Mouse (Mus musculus) olfactory bulb, adult 2 months (tissue): ENCODE results near the gene Mrps24.

ENCODE experiments used
- CTCF ChIP-seq: fragments of 200-500 bp; IDR thresholded peaks from 2 replicates; pipeline ENCODE4 v1.5.1; 2012; ENCODE audit warnings: low read depth, mild to moderate bottlenecking, low read length, moderate library complexity; ENCODE audit not compliant: insufficient read depth
- POLR2A ChIP-seq: fragments of 200-500 bp; IDR thresholded peaks from 2 replicates; pipeline ENCODE4 v1.6.1; 2012; ENCODE audit warnings: mild to moderate bottlenecking, low read depth, low read length, moderate library complexity; ENCODE audit not compliant: insufficient read depth

DNA sequence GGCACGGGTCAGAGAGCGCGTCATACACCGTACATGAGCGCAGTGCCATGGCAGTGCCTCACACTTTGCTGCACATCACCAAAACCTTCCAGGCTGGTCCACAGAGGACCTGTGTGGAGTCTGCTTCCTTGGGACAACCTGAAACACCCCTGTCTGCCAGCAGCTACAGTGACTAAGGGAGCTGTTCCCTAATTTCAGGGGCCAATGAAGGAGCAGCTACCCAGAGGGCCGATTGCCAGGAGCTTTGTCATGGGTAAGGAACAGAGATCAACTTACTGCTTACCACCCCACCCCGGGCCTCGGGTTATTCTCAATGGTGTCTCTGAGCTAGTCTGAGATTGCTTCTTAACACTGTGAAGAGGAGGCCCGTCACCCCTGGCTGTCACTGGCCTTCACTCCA is 301 bp downstream of the Mrps24 start:
- TF ChIP-seq CTCF (no peak), POLR2A (no peak)
